Mouse (Mus musculus) neutrophil, adult 5-6 weeks (primary cell): ENCODE data around the gene Cox7b2. TPM values are rescaled to one million over a fixed set of nuclear protein-coding genes. Genes with fewer than 3 reads are reported as not detected.
"Not testable (repeated sequence)": the region's sequence is repeated elsewhere in the genome, so short reads cannot be mapped to it uniquely, and the experiment has no call there.

ENCODE experiments used
- ATAC-seq: fragments of 151-379, 151-347 bp; 2 replicates; pipeline ENCODE4 v1.8.0; 2017; ENCODE audit warnings: mild to moderate bottlenecking, moderate TSS enrichment; ENCODE audit not compliant: insufficient number of reproducible peaks, poor library complexity, low FRiP score, severe bottlenecking; ENCODE audit errors: extremely low read depth
- total RNA-seq: library from RNA; stranded (forward); fragments of 200-1000 nt; gene quantifications from 2 replicates; pipeline ENCODE4 v1.2.3, GENCODE M21; 2017

Cox7b2 gene
- total RNA-seq, result not detected in 2 replicates

DNA sequence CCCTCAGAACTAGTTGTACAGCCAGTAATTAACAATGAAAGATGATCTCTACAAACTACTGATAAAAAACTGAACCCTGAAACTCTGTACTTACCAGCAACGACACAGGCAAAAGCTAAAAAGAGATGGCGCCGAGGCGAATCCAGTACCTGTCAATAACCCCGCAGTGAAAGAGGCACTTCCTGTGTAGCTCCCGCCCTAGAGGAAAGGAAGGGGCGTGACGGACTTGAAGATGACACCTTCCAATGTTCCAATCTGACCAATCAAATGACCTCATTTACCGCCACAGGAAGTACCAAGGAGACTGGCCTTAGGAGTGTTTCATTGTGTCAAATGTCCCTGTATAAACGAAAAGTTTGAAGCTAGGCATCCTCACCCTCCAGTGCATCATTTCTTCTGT lies at the start of gene Cox7b2:
Gene Cox7b2 (minus strand): TSS at position 127 of the 400 bp plus-strand sequence.
- no peak for ATAC-seq

GRCm38 (mm10) chr5:71595321-71595720 lies 47.3 kb upstream of the Cox7b2 start:
- ATAC-seq, result no peak

GRCm38 (mm10) chr5:71593745-71594255 lies 45.8 kb upstream of the Cox7b2 start:
- ATAC-seq, result no peak

GRCm38 (mm10) chr5:71571646-71572237 lies 23.7 kb upstream of the Cox7b2 start:
- no peak for ATAC-seq

DNA sequence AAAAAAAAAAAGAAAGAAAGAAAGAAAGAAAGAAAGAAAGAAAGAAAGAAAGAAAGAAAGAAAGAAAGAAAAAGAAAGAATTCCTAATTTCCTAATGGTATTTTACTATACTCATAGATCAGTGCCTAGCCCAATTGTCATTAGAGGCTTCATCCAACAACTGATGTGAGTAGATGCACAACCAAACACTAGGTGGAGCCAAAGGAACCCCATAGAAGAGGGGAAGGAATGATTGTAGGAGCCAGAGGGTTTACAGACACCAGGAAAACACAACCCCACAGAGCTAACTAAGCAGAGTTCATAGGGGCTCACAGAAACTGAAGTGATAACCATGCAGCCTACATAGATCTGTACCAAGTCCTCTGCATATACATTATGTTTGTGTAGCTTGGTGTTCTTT lies 2.5 kb downstream of the Cox7b2 start:
- ATAC-seq, result no peak

DNA sequence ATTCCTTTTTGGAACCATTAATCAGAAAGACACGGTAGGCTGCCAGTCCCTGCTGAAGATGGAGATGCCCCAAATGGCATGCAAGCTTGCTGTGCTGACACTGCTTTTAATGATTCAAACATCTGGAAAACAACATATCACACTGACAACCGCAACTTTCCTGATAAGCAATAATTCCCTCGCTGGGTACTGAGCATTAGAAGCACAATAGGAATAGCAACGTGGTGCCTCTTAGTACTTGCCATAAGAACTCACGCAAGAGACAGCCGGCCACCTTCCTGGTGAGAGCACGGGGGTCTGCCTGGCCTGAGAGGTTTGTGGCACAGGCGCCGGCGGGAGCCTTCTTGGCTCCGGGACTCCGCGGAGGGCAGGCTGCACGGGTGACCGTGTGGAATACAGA lies 22.5 kb downstream of the Cox7b2 start:
- not testable (repeated sequence) for ATAC-seq

DNA sequence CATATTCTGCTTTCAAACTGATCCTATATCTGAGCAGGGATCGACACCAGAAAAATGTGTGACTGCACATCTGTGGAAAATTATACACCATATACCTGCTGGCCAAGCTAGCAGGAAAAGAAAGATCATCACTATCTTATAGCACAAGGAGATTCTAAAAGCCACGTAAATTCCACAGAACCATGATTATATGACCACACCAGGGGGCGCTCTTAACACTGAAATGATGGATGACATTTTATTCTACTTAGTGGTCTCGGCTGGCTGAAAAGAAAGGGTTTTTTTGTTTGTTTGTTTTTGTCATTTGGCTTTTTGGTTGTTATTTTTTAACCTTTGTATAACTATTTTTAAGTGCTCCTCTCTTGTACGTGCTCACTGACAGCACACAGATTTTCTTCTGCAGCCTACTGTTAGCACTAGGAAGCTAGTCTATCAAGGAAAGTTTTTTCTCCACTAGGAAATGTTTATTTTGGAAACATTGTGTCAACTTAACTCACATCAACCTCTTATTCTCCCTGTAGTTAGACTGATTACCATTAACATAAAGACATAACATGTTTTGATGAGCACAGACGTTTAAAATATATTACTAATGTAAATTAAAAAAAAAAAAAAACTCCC lies 45.8 kb downstream of the Cox7b2 start:
- no peak for ATAC-seq

GRCm38 (mm10) chr5:71495621-71496020 lies 52.4 kb downstream of the Cox7b2 start:
- ATAC-seq, result no peak

GRCm38 (mm10) chr5:71456957-71457356 lies 91.0 kb downstream of the Cox7b2 start:
- ATAC-seq, result no peak

- no peak for ATAC-seq
These were observed 107.8 kb downstream of the Cox7b2 start for GRCm38 (mm10) chr5:71440174-71440573.

Other genes with a start within 250 kb of the Cox7b2 start
- under 0.01 and 0.12 TPM in 2 replicates for gene Gabrb1, start 109.9 kb upstream of the Cox7b2 start, total RNA-seq
- not detected in 2 replicates for gene Gabra4, start 110.1 kb upstream of the Cox7b2 start, total RNA-seq